Mouse (Mus musculus) intestine, postnatal 0 days (tissue): ENCODE measurements around the gene Slc10a7. TPM values are rescaled to one million over a fixed set of nuclear protein-coding genes. Genes with fewer than 3 reads are reported as not detected.
"Not testable (repeated sequence)": the region's sequence is repeated elsewhere in the genome, so short reads cannot be mapped to it uniquely, and the experiment has no call there.

Source experiments
- ATAC-seq: fragments of 200-750 bp; cut with Nextera tagmentation; 2 replicates; pipeline ENCODE4 v1.8.0; 2017; ENCODE audit warnings: mild to moderate bottlenecking, moderate TSS enrichment, moderate library complexity
- H3K27ac ChIP-seq: fragments of 300-500 bp; sonication (generic); 2 replicates; pipeline ENCODE4 v1.5.1; 2014; ENCODE audit warnings: mild to moderate bottlenecking, low read depth, low read length, moderate library complexity
- H3K27me3 ChIP-seq: fragments of 300-500 bp; sonication (generic); replicated peaks from 2 replicates; pipeline ENCODE4 v1.6.1; 2014; ENCODE audit warnings: low read length, mixed read lengths; ENCODE audit not compliant: control insufficient read depth, insufficient read depth
- H3K36me3 ChIP-seq: fragments of 300-500 bp; sonication (generic); 2 replicates; pipeline ENCODE4 v1.6.1; 2014; ENCODE audit warnings: mild to moderate bottlenecking, moderate library complexity; ENCODE audit not compliant: control insufficient read depth, insufficient read depth
- H3K4me1 ChIP-seq: fragments of 300-500 bp; sonication (generic); replicated peaks from 2 replicates; pipeline ENCODE4 v1.6.1; 2014; ENCODE audit warnings: antibody characterized with exemption, low read length, mixed read lengths; ENCODE audit not compliant: control insufficient read depth, insufficient read depth
- H3K4me2 ChIP-seq: fragments of 300-500 bp; sonication (generic); replicated peaks from 2 replicates; pipeline ENCODE4 v1.6.1; 2014; ENCODE audit warnings: low read depth, mild to moderate bottlenecking, moderate library complexity
- H3K4me3 ChIP-seq: fragments of 300-500 bp; sonication (generic); 2 replicates; pipeline ENCODE4 v1.5.1; 2014; ENCODE audit warnings: low read depth, low read length
- H3K9ac ChIP-seq: fragments of 300-500 bp; sonication (generic); 2 replicates; pipeline ENCODE4 v1.6.1; 2014; ENCODE audit warnings: mild to moderate bottlenecking, low read depth, low read length
- H3K9me3 ChIP-seq: fragments of 300-500 bp; sonication (generic); 2 replicates; pipeline ENCODE4 v1.6.1; 2016; ENCODE audit warnings: mixed run types; ENCODE audit not compliant: control insufficient read depth
- CTCF ChIP-seq: sonication (generic); IDR thresholded peaks from 2 replicates; pipeline ENCODE4 v1.5.1; 2016; ENCODE audit warnings: low read depth, mild to moderate bottlenecking, control low read depth, antibody characterized with exemption, moderate library complexity
- WGBS: fragments of 180-500 bp; shearing (Covaris S2); extraction: QIAGEN DNeasy Blood & Tissue Kit; methylation state at CpG from one replicate; pipeline ENCODE4 v1.1.7; 2014; 5-methylcytosine and 5-hydroxymethylcytosine counted together
- polyA plus RNA-seq: library from polyadenylated mRNA; unstranded; fragments of >200 nt; fragmentation: Nextera tagmentation; extraction: Ambion mirVana; gene quantifications from 2 replicates; pipeline ENCODE4 v1.2.1, GENCODE M21; 2015

The Slc10a7 gene
- polyA plus RNA-seq, 1 experiment from 2014 or later: 7.4 TPM

DNA sequence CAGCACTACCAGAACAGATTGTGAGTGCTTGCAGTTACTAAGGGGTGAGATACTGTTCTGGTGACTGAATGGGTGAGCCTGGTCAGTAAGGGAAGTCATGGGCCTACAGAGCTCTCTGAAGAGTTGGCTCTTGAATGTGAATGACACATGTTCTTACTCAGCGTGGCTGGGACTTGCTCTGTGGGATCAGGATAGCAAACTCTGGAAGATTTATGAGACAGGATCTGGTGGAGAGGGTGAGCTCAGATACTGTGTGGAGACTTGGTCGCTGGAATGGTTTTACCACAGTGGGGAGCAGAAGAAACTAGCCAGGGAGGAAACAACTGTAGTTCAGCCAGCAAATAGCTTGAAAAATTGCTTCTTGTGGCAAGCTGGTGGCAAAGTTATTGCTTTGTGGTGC is 35.4 kb downstream of the Slc10a7 start:
- no peak for ATAC-seq
- H3K4me2 ChIP-seq: no peak overlapping the region
- 54% methylated on average over 2 of the region's 2 CpGs for WGBS

DNA sequence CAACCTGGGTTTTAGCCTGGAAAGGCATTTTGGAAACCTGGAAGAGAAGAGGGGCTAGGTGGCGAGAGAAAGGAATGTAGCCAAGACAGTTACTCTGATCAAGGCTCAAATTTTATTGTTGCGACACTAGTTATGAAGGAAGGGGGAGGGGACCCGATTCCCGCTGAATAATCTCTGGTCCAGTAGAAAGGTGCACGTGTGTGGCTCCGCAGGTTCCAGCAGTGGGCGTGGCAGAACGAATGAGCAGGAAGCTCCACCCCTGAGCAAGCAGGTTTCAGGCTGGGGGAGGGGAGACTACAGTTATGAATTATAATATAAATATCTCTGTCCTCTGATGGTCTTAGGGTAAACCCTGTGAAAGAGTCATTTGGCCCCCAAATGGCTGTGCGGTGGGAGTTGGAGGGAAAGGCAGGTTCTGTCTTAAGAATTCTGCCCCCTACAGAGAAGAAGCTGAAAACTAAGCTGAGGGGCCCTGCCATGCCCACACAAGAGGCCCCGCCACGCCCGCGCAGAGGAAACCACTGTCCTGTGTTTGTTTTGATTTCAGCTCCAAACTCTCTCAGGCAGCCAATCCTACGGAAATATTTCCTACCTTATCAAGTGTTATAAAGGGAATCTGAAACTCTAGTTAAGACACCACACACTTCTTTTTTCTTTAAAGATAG is 36.1 kb downstream of the Slc10a7 start:
- not testable (repeated sequence) for H3K9me3 ChIP-seq, H3K4me3 ChIP-seq, H3K27ac ChIP-seq, H3K27me3 ChIP-seq, ATAC-seq, H3K9ac ChIP-seq, H3K4me1 ChIP-seq
- 20% methylated on average over 7 of the region's 14 CpGs for WGBS
- TF ChIP-seq CTCF: peak; percentile 27; the same call in 1 of the 2 replicates
- Histone ChIP-seq H3K36me3 (peaks cover 12% of the 10 kb centered on the region; the same call in 1 of the 2 replicates), H3K4me2 (peak overlapping the region; percentile 45)

More for the DNA sequence above, 35.4 kb downstream of the Slc10a7 start:
- Histone ChIP-seq H3K4me3 (no peak overlapping the region), H3K4me1 (no peaks in the 10 kb centered on the region), H3K9me3 (no peaks in the 10 kb centered on the region), H3K9ac (no peak overlapping the region), H3K27me3 (no peaks in the 10 kb centered on the region), H3K36me3 (peaks cover 14% of the 10 kb centered on the region; the same call in 1 of the 2 replicates), H3K27ac (no peak overlapping the region)
- no peak for TF ChIP-seq CTCF

DNA sequence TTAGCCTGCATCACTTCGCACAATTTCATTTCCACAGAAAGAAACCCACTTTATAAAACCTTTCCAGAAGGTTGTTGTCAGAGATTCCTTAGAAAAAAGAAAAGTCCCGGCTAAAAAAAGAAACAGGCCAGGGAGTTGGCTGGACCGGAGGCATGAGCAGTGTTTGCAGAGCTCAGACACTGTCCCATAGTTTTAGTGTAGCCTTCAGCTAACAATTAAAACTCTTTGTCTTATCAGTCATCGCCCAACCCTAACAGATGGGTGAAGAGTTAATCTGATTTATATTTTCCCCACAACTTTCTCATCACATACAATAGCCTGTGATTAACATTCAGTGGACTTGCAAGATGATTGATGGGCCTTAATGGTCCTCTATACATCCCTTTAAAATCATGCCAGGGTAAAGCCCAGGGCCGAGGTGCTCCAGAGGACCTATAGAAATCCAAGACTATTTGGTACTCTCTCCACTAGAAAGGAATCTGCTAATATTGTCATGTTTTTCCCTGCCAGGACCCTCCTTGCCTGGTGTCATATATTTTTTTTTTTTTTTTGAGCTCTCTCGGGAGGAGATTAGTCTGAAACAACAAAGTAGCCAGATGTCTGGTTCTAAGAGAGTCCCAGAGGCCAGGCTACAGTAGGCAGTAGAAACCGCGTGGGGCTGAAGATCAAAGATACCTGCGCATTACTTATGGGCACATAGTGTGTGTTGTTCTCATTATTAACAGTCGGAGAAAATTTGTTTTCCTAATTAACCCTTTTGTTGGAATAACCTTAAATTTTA is 41.0 kb downstream of the Slc10a7 start:
- Histone ChIP-seq H3K27me3 (no peaks in the 10 kb centered on the region), H3K36me3 (no peaks in the 10 kb centered on the region; the same call in 1 of the 2 replicates), H3K27ac (no peak overlapping the region), H3K4me3 (no peak overlapping the region), H3K4me1 (no peaks in the 10 kb centered on the region), H3K9me3 (no peaks in the 10 kb centered on the region), H3K4me2 (no peak overlapping the region), H3K9ac (no peak overlapping the region)
- no peak for TF ChIP-seq CTCF
- 69% methylated on average over 10 of the region's 10 CpGs for WGBS
- no peak for ATAC-seq

DNA sequence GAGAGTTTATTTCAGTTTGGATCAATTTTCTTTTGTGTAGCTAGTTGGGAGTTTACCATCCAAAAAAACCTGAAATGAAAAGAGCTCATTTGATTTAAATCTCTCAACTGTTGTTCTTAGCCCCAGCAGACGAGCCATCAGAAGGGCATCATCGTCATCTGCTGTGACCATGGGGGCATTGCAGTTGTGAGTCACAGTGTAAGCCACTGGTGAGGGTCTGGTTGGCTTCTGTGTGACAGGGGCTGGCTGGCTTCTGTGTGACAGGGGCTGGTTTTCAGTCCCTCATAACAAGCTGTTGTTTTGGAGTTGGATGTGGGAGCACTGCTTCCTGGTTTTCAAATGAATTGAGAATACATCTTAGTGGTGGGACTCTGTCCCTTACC is 41.6 kb downstream of the Slc10a7 start:
- ATAC-seq: no peak
- 85% methylated on average over 2 of the region's 2 CpGs for WGBS

DNA sequence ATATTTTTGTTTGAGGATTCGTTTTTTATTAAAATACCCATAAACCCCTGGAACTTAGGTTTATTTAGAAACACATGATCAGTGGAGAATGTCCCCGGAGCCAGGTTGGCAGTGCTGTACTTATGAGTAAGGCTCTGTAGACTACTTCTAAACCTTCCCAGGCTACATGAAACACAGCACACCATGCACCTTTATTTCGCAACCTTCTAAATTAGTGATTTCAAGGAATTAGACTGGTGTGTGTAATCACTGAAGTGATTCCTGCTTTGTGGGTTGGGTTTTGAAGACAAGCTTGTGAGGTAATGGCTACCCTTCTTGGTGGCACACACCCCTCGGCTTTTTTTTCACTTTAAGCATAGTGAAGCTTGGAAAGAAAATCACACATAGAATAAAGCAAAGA is 46.7 kb downstream of the Slc10a7 start:
- TF ChIP-seq CTCF: no peak
- H3K4me1 ChIP-seq: no peaks in the 10 kb centered on the region
- no peak overlapping the region for H3K4me2 ChIP-seq
- no peak for ATAC-seq
- H3K4me3 ChIP-seq: no peak overlapping the region
- H3K9me3 ChIP-seq: no peaks in the 10 kb centered on the region
- H3K9ac ChIP-seq: no peak overlapping the region
- WGBS: 90% methylated on average over 4 of the region's 4 CpGs
- H3K36me3 ChIP-seq: no peaks in the 10 kb centered on the region; the same call in 1 of the 2 replicates
- H3K27me3 ChIP-seq: no peaks in the 10 kb centered on the region
- no peak overlapping the region for H3K27ac ChIP-seq

More for the DNA sequence above, 41.6 kb downstream of the Slc10a7 start:
- no peak overlapping the region for H3K4me3 ChIP-seq
- H3K27me3 ChIP-seq: no peaks in the 10 kb centered on the region
- no peaks in the 10 kb centered on the region for H3K4me1 ChIP-seq
- TF ChIP-seq CTCF: no peak
- no peaks in the 10 kb centered on the region for H3K9me3 ChIP-seq
- H3K27ac ChIP-seq: no peak overlapping the region
- H3K9ac ChIP-seq: no peak overlapping the region
- H3K36me3 ChIP-seq: no peaks in the 10 kb centered on the region; the same call in 1 of the 2 replicates
- no peak overlapping the region for H3K4me2 ChIP-seq

DNA sequence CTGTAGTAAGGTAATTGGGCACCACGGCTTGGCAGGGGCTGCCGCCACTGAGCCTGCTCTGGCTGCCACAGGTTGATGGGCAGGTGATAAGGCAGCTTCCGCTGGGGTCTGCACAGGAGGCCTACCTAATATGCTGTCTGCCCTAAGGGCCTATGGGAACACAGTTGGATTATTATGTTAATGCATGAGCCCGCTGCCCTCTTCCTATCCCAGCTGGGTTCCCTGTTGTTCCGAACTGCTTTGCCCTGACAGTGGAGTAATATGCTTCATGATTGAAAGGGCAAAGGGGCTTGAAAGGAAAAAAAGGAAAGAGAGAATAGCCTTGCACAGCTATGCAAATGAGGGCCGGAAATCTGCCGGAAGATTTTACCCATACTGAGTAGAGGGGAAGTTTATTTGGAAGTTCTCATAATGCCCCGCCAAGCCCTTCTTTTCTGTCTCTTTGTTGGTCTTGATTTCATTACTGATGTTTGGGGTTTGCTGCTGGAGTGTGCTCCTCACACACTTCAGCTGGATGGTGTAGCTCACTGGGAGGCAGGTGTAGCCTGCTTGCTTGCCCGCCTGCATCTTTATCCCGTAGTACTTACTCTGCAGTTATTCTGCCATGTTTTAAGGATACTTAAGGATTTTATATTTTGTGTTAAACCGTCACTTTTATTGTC is 47.8 kb downstream of the Slc10a7 start:
- no peak overlapping the region for H3K9ac ChIP-seq
- no peaks in the 10 kb centered on the region for H3K27me3 ChIP-seq
- no peak overlapping the region for H3K4me2 ChIP-seq
- 86% methylated on average over 11 of the region's 11 CpGs for WGBS
- H3K4me3 ChIP-seq: no peak overlapping the region
- no peak overlapping the region for H3K27ac ChIP-seq
- H3K36me3 ChIP-seq: peaks cover 4% of the 10 kb centered on the region; the same call in 1 of the 2 replicates
- no peak for TF ChIP-seq CTCF
- H3K9me3 ChIP-seq: 0 out of 2 replicates have a peak, but pooled peaks cover 3% of the 10 kb centered on the region
- no peak for ATAC-seq
- no peaks in the 10 kb centered on the region for H3K4me1 ChIP-seq
